17 mouse cellular contexts compared by ENCODE assay signal in the genomic region with DNA sequence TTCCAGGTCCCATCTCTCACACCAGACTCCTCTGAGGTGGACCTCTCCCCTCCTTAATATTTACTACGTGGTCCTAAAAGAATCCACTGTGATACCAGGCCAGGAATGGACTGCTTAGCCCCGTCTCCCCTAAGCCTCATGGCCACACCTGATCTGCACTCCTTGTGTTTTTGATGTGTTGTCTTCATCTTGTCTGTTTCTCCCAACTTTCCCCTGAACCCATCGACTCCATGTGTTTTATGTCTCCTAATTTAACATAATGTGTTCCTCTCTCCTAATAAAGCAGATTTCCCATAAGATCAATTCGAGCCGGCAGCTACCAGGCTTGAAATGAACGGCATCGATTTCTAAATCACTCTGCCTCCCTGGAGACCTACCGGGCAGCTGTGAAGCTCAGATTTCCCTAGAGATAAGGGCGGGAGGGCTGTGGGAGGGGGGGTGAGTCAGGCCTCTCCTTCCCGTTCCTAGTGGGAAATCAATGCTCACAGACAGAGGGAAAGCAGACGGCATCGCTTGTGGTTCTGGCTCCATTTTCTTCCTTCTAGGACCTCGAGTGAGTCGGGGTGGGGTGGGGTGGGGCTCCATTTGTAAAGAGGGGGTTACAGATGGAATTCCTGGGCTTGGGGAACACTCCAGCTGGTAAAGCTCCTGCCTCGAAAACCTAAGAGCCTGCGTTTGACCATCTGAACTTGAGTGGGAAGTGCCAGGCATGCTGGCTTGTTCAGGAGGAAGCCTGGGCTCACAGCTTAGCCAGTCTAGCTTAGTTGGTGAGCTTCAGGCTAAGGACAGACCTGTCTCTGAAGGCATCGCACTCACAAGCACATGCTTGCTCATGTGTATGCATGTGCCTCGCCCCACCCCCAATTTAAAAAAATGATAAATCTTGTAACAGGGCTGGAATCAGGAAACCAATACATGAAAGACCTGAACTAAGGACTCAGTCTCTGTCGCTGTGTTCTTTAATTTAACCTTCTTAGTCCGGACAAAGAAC. TPM values are rescaled to one million over a fixed set of nuclear protein-coding genes. Genes with fewer than 3 reads are reported as not detected.
DNase-seq lines count a peak whose midpoint lies in the region; ATAC-seq and TF ChIP-seq lines count a peak whose summit lies in the region.
"Had no signal": no experiment of that assay in that cellular context is flagged by ENCODE, and none has a peak within 500 bp of the region (broad histone marks: within the 10 kb centered on the region; RNA-seq: fewer than 3 reads in every experiment).

No protein-coding gene starts in this region.

- no peaks in the 10 kb centered on the region for H3K36me3 ChIP-seq in intestine, embryonic 16.5 days (ENCODE audit: control insufficient read depth, insufficient read depth, low read length)
- H3K36me3 ChIP-seq in intestine, embryonic 15.5 days = no peaks in the 10 kb centered on the region
- no peaks in the 10 kb centered on the region for H3K36me3 ChIP-seq in hindbrain, embryonic 10.5 days
- H3K36me3 ChIP-seq in midbrain, embryonic 14.5 days (ENCODE audit: control insufficient read depth, insufficient read depth, low read length) = no peaks in the 10 kb centered on the region
- H3K36me3 ChIP-seq: heart, embryonic 13.5 days; lung, embryonic 15.5 days had no signal

- peak; percentile 26; the same call in 1 of the 2 replicates for ATAC-seq in intestine, embryonic 16.5 days
- no peak for ATAC-seq in intestine, embryonic 15.5 days
- no peak for ATAC-seq in midbrain, embryonic 14.5 days (ENCODE audit: low FRiP score, low TSS enrichment)
- ATAC-seq: inflammation-experienced regulatory T-cells, adult 6 months had no signal

- H3K4me2 ChIP-seq in intestine, embryonic 16.5 days (ENCODE audit: low read depth, low read length) = no peak overlapping the region
- no peak overlapping the region for H3K4me2 ChIP-seq in intestine, embryonic 15.5 days (replicated peaks)
- no peak overlapping the region for H3K4me2 ChIP-seq in midbrain, embryonic 14.5 days (ENCODE audit: low read length)
- H3K4me2 ChIP-seq: heart, embryonic 13.5 days; lung, embryonic 15.5 days had no signal

- H3K27me3 ChIP-seq in intestine, embryonic 16.5 days (replicated peaks; ENCODE audit: control insufficient read depth, insufficient read depth, low read length) = no peaks in the 10 kb centered on the region
- H3K27me3 ChIP-seq in intestine, embryonic 15.5 days (replicated peaks) = no peaks in the 10 kb centered on the region
- H3K27me3 ChIP-seq in hindbrain, embryonic 10.5 days (ENCODE audit: insufficient read depth, poor library complexity, severe bottlenecking) = no peaks in the 10 kb centered on the region
- no peaks in the 10 kb centered on the region for H3K27me3 ChIP-seq in midbrain, embryonic 14.5 days (ENCODE audit: control insufficient read depth, insufficient read depth, low read length)

- no peak for TF ChIP-seq POLR2A in brain, embryonic 14.5 days (IDR thresholded peaks at IDR 0.05; ENCODE audit: borderline replicate concordance, extremely low read depth, insufficient read depth, insufficient read length, poor library complexity, severe bottlenecking)

- H3K9ac ChIP-seq in intestine, embryonic 16.5 days (ENCODE audit: low read depth, low read length) = no peak overlapping the region
- H3K9ac ChIP-seq in intestine, embryonic 15.5 days = no peak overlapping the region
- no peak overlapping the region for H3K9ac ChIP-seq in midbrain, embryonic 14.5 days (replicated peaks; ENCODE audit: low read length)
- H3K9ac ChIP-seq: heart, embryonic 13.5 days; lung, embryonic 15.5 days had no signal

- no peak overlapping the region for H3K27ac ChIP-seq in intestine, embryonic 16.5 days (ENCODE audit: low read length)
- H3K27ac ChIP-seq in intestine, embryonic 15.5 days = no peak overlapping the region
- H3K27ac ChIP-seq in hindbrain, embryonic 10.5 days = peak overlapping the region; percentile 78
- 0 out of 2 replicates have a peak overlapping the region, but pooled peaks have one; percentile 1 for H3K27ac ChIP-seq in midbrain, embryonic 14.5 days (replicated peaks; ENCODE audit: low read depth, low read length)
- H3K27ac ChIP-seq: heart, embryonic 13.5 days; lung, embryonic 15.5 days had no signal

- no peak overlapping the region for H3K4me3 ChIP-seq in intestine, embryonic 16.5 days (ENCODE audit: low read length)
- H3K4me3 ChIP-seq in intestine, embryonic 15.5 days (replicated peaks) = no peak overlapping the region
- H3K4me3 ChIP-seq in hindbrain, embryonic 10.5 days = no peak overlapping the region
- no peak overlapping the region for H3K4me3 ChIP-seq in midbrain, embryonic 14.5 days (replicated peaks; ENCODE audit: low read depth, low read length)
- H3K4me3 ChIP-seq: heart, embryonic 13.5 days; lung, embryonic 15.5 days had no signal

- peak; percentile 55 for DNase-seq in brain, embryonic 14.5 days (ENCODE audit: low read depth)
- DNase-seq in hindbrain, embryonic 10.5 days (ENCODE audit: low spot score) = peak; percentile 41
- peak; percentile 58 for DNase-seq in midbrain, embryonic 14.5 days
- DNase-seq in kidney, adult 11 months = no peak
- DNase-seq in spleen, adult 12 weeks (ENCODE audit: low spot score) = no peak
- no peak for DNase-seq in heart, postnatal 25 days (ENCODE audit: low spot score)
- DNase-seq: gastrocnemius, postnatal 25 days; kidney, postnatal 25 days; liver had no signal

- TF ChIP-seq CTCF in brain, embryonic 14.5 days (IDR thresholded peaks at IDR 0.05; ENCODE audit: borderline replicate concordance, extremely low read depth, insufficient read depth, insufficient read length) = no peak

- intact Hi-C loops in heart, postnatal 25 days (cut with DNase I) = no loop called here

- H3K9me3 ChIP-seq in intestine, embryonic 16.5 days (ENCODE audit: control insufficient read depth, low read length) = no peaks in the 10 kb centered on the region
- no peaks in the 10 kb centered on the region for H3K9me3 ChIP-seq in intestine, embryonic 15.5 days
- H3K9me3 ChIP-seq in hindbrain, embryonic 10.5 days = no peaks in the 10 kb centered on the region
- no peaks in the 10 kb centered on the region for H3K9me3 ChIP-seq in midbrain, embryonic 14.5 days (ENCODE audit: control insufficient read depth, low read length)
- H3K9me3 ChIP-seq: heart, embryonic 13.5 days; lung, embryonic 15.5 days had no signal

- WGBS in intestine, embryonic 16.5 days = 32% methylated on average over 20 of the region's 20 CpGs
- WGBS in intestine, embryonic 15.5 days = 33% methylated on average over 20 of the region's 20 CpGs
- 53% methylated on average over 20 of the region's 20 CpGs for WGBS in hindbrain, embryonic 10.5 days
- WGBS in midbrain, embryonic 14.5 days = 40% methylated on average over 20 of the region's 20 CpGs

- no peaks in the 10 kb centered on the region for H3K4me1 ChIP-seq in intestine, embryonic 16.5 days (ENCODE audit: control insufficient read depth, insufficient read depth, low read length)
- peaks cover 4% of the 10 kb centered on the region; the same call in 1 of the 2 replicates for H3K4me1 ChIP-seq in intestine, embryonic 15.5 days (replicated peaks)
- peaks cover 21% of the 10 kb centered on the region for H3K4me1 ChIP-seq in hindbrain, embryonic 10.5 days (replicated peaks)
- no peaks in the 10 kb centered on the region for H3K4me1 ChIP-seq in midbrain, embryonic 14.5 days (ENCODE audit: control insufficient read depth, insufficient read depth, low read length)
- H3K4me1 ChIP-seq: heart, embryonic 13.5 days; lung, embryonic 15.5 days had no signal

RNA-seq across cellular contexts. Expression of gene Pla2g2d, which starts 2.2 kb away (rescaled TPM):
- polyA plus RNA-seq in intestine, embryonic 16.5 days (2015; fragmentation: Nextera tagmentation; extraction: Ambion mirVana) = 0.44 and 0.75 TPM in 2 replicates
- polyA plus RNA-seq in intestine, embryonic 15.5 days (2015; fragmentation: Nextera tagmentation; extraction: Ambion mirVana) = 0.92 and 0.99 TPM in 2 replicates
- polyA plus RNA-seq in brain, embryonic 14.5 days (2012; rRNA removed) = 0.13 and 0.14 TPM in 2 replicates
- polyA plus RNA-seq in hindbrain, embryonic 10.5 days (2016; fragmentation: Nextera tagmentation; extraction: Ambion mirVana) = 1.0 and 1.4 TPM in 2 replicates
- polyA plus RNA-seq in midbrain, embryonic 14.5 days (2014; fragmentation: Nextera tagmentation; extraction: Ambion mirVana) = 0.43 TPM in 1 of 2 replicates, not detected in the other
- under 1 TPM in 1 of 2 experiments, not detected in 1; 0.23 TPM for total RNA-seq in heart, postnatal 25 days (2021)
- total RNA-seq: common myeloid progenitor, adult 5-6 weeks had no signal
- polyA plus RNA-seq: forebrain, embryonic 11.5 days; heart, embryonic 13.5 days; lung, embryonic 15.5 days had no signal

RNA-seq across cellular contexts. Expression of gene Pla2g2f, which starts 20.3 kb away (rescaled TPM):
- 2.3 and 2.7 TPM in 2 replicates for polyA plus RNA-seq in intestine, embryonic 16.5 days (2015; fragmentation: Nextera tagmentation; extraction: Ambion mirVana)
- 1.5 and 2.6 TPM in 2 replicates for polyA plus RNA-seq in intestine, embryonic 15.5 days (2015; fragmentation: Nextera tagmentation; extraction: Ambion mirVana)
- polyA plus RNA-seq in brain, embryonic 14.5 days (2012; rRNA removed) = 0.16 and 1.2 TPM in 2 replicates
- 0.84 and 1.2 TPM in 2 replicates for polyA plus RNA-seq in hindbrain, embryonic 10.5 days (2016; fragmentation: Nextera tagmentation; extraction: Ambion mirVana)
- polyA plus RNA-seq in midbrain, embryonic 14.5 days (2014; fragmentation: Nextera tagmentation; extraction: Ambion mirVana) = 0.13 TPM in 1 of 2 replicates, not detected in the other
- under 1 TPM; 0.13 to 0.22 TPM for total RNA-seq in heart, postnatal 25 days (2021)
- total RNA-seq: common myeloid progenitor, adult 5-6 weeks; gastrocnemius, postnatal 25 days had no signal
- polyA plus RNA-seq: heart, embryonic 13.5 days; inflammation-experienced regulatory T-cells, adult 6 months; lung, embryonic 15.5 days; testis, adult 2 months had no signal

RNA-seq across cellular contexts. Expression of gene Ubxn10, which starts 40.7 kb away (rescaled TPM):
- 1.3 and 1.5 TPM in 2 replicates for polyA plus RNA-seq in intestine, embryonic 16.5 days (2015; fragmentation: Nextera tagmentation; extraction: Ambion mirVana)
- polyA plus RNA-seq in intestine, embryonic 15.5 days (2015; fragmentation: Nextera tagmentation; extraction: Ambion mirVana) = 1.3 and 1.7 TPM in 2 replicates
- polyA plus RNA-seq in brain, embryonic 14.5 days (2012; rRNA removed) = 3.8 and 5.3 TPM in 2 replicates
- 2.3 and 4.6 TPM in 2 replicates for polyA plus RNA-seq in hindbrain, embryonic 10.5 days (2016; fragmentation: Nextera tagmentation; extraction: Ambion mirVana)
- polyA plus RNA-seq in midbrain, embryonic 14.5 days (2014; fragmentation: Nextera tagmentation; extraction: Ambion mirVana) = 3.0 and 3.9 TPM in 2 replicates
- total RNA-seq in heart, postnatal 25 days (2021) = 1 to 10 TPM; 1.2 to 1.8 TPM
- total RNA-seq: common myeloid progenitor, adult 5-6 weeks had no signal
- polyA plus RNA-seq: inflammation-experienced regulatory T-cells, adult 6 months had no signal

RNA-seq across cellular contexts. Expression of gene Pla2g2c, which starts 53.1 kb away (rescaled TPM):
- 0.13 and 0.16 TPM in 2 replicates for polyA plus RNA-seq in intestine, embryonic 16.5 days (2015; fragmentation: Nextera tagmentation; extraction: Ambion mirVana)
- polyA plus RNA-seq in intestine, embryonic 15.5 days (2015; fragmentation: Nextera tagmentation; extraction: Ambion mirVana) = 0.23 and 0.25 TPM in 2 replicates
- 0.24 and 0.63 TPM in 2 replicates for polyA plus RNA-seq in brain, embryonic 14.5 days (2012; rRNA removed)
- 0.89 and 0.95 TPM in 2 replicates for polyA plus RNA-seq in hindbrain, embryonic 10.5 days (2016; fragmentation: Nextera tagmentation; extraction: Ambion mirVana)
- 0.83 and 0.94 TPM in 2 replicates for polyA plus RNA-seq in midbrain, embryonic 14.5 days (2014; fragmentation: Nextera tagmentation; extraction: Ambion mirVana)
- total RNA-seq in heart, postnatal 25 days (2021) = under 1 TPM in 1 of 2 experiments, not detected in 1; 0.17 TPM
- total RNA-seq: common myeloid progenitor, adult 5-6 weeks; gastrocnemius, postnatal 25 days had no signal
- polyA plus RNA-seq: inflammation-experienced regulatory T-cells, adult 6 months had no signal

Comparison
In these comparisons a context has a peak if more than half of its experiments do, and no peak if none do; other contexts are left out.
1. H3K27ac ChIP-seq: peak in hindbrain, embryonic 10.5 days (single experiment) and midbrain, embryonic 14.5 days (single experiment); none in intestine, embryonic 16.5 days (single experiment) and intestine, embryonic 15.5 days (single experiment).
2. DNase-seq: peak in brain, embryonic 14.5 days (single experiment), hindbrain, embryonic 10.5 days (single experiment) and midbrain, embryonic 14.5 days (single experiment); none in kidney, adult 11 months (single experiment), spleen, adult 12 weeks (single experiment) and heart, postnatal 25 days (single experiment).